Mouse (Mus musculus): ENCODE data around the gene Riox1.

DNA sequence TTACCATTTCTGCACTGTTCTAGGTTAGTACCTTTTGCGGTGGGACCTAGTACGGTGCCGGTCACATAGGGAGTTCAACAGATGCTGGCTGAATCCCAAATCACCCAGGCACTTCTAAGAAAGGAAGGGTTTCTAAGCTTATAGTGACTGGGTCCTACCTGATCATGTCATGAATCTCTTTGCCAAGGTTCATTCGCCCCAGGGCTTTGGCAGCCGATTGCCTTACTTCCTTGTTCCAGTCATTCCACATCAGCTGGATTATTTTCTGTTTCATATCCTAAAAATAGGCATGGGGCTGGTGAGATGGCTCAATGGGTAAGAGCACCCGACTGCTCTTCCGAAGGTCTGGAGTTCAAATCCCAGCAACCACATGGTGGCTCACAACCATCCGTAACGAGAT, 7.9 kb downstream of the Riox1 start:
- no peak for TF ChIP-seq POLR2A (IDR thresholded peaks at IDR 0.05; ENCODE audit: control insufficient read depth, low read depth, low read length)
- no peak for TF ChIP-seq CTCF (IDR thresholded peaks at IDR 0.05; ENCODE audit: control insufficient read depth, insufficient read depth, insufficient replicate concordance, low read depth, low read length)

All from testis, adult 2 months (tissue).